Mouse (Mus musculus) inflammation-experienced regulatory T-cells, adult 16 weeks (primary cell): Measurements from ENCODE around the gene Sh2d7. TPM values are rescaled to one million over a fixed set of nuclear protein-coding genes. Genes with fewer than 3 reads are reported as not detected.

ENCODE experiments used
- polyA plus RNA-seq: library from polyadenylated mRNA; unstranded; fragments of 100-300 nt; shearing (Covaris generic); gene quantifications from one replicate; pipeline ENCODE4 v1.2.1, GENCODE M21; 2017

Sh2d7 gene
- not detected for polyA plus RNA-seq

GRCm38 (mm10) chr9:54538684-54539083 lies at the start of gene Sh2d7:
Gene Sh2d7 (plus strand): TSS chr9:54538984.

GRCm38 (mm10) chr9:54501453-54502110 lies 37.2 kb upstream of the Sh2d7 start, which contains the start of gene Dmxl2:
Gene Dmxl2 (minus strand): TSS chr9:54501626.

GRCm38 (mm10) chr9:54559771-54560471 lies 21.1 kb downstream of the Sh2d7 start, which contains the start of gene Cib2:
Gene Cib2 (minus strand): TSS chr9:54560218.

GRCm38 (mm10) chr9:54586199-54587061 lies 47.6 kb downstream of the Sh2d7 start, which contains the start of gene Idh3a:
Gene Idh3a (plus strand): TSS chr9:54586334.

Other genes starting within 250 kb of the Sh2d7 start
- not detected for gene Dmxl2, start 37.4 kb upstream of the Sh2d7 start, polyA plus RNA-seq
- gene Cib2, start 21.2 kb downstream of the Sh2d7 start, polyA plus RNA-seq = 1.2 TPM
- 116 TPM for gene Idh3a, start 47.4 kb downstream of the Sh2d7 start, polyA plus RNA-seq
- 52.7 TPM for gene Acsbg1, start 122.9 kb downstream of the Sh2d7 start, polyA plus RNA-seq
- 9.4 TPM for gene Dnaja4, start 159.9 kb downstream of the Sh2d7 start, polyA plus RNA-seq
- 104 TPM for gene Wdr61, start 195.5 kb downstream of the Sh2d7 start, polyA plus RNA-seq
- not detected for gene Crabp1, start 225.8 kb downstream of the Sh2d7 start, polyA plus RNA-seq